Mouse (Mus musculus): ENCODE measurements around the gene Mapk13.
"Not testable (repeated sequence)": the region's sequence is repeated elsewhere in the genome, so short reads cannot be mapped to it uniquely, and the experiment has no call there.

Gene Mapk13

DNA sequence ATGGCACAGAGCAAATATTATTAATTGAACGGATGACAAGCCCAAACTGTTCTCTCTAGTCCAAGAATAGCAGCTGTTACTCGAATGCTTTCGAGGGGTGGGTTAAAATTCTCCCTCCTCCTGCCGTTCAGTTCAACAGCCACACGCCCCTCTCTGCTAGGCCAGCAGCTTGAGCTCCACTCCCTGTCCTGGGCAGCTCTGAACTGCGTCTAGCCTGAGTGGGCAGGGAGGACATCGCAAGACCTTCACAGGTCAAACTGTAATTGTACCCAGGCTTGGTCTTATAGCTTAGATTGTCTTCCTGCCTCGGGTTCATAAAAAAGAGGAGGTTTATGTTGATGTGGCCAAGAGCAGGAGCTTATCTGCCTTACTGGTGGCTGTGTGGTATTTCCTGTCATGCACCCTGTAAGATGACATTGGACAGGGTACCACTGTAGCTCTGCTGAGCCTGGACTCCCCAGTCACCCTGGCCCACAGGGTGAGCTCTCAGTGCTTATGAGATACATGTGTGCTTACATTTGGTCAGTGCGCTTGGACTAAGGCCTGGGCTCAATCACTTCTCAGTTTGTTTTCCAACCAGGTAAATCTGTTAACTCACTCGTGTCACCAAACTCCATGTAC is 46.4 kb downstream of the Mapk13 start:
- no peak for DNase-seq

DNA sequence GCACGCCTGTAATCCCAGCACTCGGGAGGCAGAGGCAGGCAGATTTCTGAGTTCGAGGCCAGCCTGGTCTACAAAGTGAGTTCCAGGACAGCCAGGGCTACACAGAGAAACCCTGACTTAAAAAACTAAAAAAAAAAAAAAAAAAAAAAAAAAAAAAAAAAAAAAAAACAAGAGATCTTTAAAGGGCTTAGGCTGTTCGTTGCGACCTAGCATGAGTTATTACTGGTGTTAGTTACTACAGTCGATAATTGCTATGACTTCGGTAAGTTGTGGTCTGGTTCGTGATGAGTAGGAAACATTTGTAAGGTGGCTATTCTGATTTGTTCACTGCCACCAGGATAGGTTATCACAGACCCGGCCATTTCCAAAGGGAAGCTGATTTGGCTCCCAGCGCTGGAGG is 47.2 kb downstream of the Mapk13 start:
- DNase-seq, result not testable (repeated sequence)

DNA sequence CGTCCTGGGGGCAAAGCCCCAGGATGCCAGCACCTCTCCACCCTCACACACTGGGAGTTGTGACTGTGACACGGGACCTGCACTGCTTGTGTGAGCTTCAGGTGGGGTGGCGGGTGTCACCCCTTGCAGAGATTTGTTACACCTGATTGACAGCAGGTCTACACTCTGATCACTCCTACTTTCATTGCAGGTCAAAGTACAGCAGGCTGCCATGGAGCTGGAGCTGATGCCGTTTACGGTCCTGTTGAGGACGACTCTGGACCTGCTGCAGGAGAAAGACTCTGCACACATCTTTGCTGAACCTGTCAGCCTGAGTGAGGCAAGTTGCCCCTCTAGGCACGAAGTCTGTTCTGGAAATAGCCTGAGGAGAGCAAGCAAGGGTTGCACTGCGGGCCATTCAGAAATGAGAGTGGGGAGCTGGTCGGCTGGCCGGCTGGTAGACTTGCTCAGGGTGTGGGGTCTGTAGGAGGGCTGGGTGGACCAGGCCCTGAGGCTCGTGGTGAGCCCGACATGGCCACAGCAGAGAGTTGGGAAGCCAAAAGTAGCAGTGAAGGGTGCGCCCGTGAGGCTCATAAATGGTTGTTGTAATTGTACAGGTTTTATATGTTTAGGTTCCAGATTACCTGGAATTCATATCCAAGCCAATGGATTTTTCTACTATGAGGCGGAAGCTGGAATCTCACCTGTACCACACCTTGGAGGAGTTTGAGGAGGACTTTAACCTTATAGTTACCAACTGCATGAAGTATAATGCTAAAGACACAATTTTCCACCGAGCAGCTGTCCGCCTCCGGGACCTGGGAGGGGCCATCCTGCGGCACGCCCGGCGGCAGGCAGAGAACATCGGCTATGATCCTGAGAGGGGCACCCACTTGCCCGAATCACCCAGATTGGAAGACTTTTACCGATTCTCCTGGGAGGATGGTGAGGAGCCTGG is 48.0 kb downstream of the Mapk13 start:
- no peak for DNase-seq

DNA sequence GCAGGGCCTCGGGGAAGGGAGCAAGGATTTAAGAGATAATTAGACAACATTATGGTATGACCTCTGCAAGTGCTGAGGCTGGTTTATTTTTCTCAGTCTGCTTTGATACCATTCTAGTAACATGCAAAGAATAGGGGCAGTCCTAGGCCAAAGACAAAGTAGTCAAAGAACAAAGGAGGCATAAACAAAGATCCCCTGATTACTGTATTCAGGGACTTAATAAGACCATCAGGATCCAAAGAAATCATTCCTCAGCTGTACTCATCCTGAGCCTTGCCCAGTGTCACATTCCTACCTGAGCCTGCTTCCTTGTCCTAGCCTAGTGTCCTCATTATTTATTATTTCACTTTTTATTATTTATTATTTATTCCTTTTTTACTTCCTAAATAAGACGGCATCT is 51.1 kb downstream of the Mapk13 start:
- DNase-seq, result no peak

DNA sequence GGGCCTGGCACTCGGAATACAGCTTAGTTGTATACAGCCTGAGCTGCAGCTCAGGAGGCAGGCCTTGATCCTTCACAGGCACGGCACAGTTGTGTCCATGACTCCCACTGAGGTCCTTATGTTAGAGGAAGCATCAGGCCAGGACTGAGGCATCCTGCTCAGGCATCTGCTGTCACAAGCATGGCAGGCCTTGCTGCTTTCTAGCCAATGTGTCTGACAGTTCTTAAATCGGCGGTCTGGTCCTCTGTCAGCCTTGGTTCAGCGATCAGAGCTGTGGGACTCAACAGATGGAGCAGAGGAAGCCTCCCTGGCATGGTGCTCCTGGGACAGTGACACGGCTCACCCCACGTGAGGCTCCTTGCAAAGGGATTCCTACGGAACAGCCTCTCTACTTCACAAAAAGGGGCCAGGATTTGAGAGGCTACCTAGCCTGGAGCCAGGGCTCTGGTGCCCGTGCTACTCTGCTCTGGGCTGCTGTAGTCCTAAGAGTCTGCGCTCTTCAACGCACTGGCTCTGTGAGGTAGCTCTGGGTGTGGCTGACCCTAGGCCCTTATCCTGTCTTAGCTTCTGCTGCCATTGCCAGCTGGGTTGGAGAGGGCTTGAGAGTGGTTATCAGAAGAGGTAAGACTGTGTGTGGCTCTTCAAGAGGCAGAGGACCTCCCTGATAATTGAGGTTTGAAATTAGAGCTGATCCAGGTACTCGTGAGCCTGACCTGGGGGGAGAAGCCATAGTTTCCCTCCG is 54.1 kb downstream of the Mapk13 start:
- DNase-seq, result no peak

DNA sequence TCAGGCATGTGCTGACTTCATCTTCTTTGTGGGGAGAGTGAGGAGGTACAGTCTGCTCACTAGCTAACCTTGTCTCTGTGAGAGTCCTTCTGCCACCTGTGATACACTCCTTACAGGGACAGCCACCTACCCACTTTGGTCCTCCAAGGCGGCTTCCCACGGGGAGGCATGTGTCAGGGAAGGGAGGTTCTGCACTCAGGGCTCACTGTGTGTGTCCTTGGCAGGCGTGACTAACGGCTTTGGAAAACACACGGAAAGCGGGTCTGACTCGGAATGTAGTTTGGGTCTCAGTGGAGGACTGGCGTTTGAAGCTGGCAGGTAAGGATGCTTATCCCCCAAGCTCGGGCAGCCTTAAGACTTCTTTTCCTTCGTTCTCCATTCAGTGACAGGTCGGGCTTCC is 54.7 kb downstream of the Mapk13 start:
- DNase-seq, result no peak

DNA sequence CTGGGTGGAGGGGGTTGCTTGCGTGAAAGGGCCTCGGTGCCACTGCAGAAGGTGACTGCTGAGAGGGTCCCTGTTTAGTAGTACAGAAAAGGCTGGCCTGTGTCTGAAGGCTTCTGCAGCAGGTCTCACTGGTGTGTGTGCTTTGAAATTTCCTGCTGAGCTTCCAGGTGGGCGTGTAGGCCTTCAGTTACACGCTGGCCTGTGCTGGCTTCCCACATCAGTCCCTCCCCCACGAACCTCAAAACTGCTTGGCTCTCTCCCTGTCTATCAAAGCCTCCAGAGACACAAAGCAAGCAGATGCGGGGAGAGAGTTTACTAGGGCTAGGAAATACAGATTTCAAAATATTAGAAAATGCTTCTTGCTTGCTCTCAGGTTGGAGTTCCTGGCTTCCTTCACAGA is 55.8 kb downstream of the Mapk13 start:
- no peak for DNase-seq

DNA sequence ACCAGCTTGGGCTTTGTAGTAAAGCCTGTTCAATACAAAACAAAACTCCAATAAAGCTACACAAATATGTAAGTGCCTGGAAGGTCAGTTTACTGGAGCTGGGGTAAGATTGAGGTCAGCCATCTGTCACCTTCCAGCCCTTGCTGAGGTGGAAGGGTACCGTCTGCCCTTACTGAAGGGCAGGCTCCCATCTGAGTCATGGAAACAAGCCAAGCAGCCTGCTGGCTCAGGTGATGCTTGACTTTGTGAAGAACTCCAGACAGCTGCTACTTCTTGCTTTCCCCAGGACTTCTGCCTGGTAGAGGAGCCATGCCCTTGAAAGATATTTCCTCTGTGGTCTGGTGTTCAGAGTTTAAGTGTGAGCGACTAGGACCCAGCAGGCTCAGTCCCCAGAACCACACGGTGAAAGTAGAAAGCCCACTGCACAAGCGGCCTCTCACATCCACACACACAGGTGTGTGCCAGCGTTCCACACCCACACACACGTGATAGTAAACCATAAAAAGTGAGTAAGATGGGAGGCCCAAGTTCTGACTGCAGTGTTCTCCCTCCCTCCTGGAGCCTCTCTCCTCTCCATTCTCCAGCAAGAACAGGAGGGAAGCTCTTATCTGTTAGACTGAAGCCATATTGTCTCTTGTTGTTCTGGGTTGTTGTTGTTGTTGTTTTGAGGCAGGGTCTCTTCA is 56.4 kb downstream of the Mapk13 start:
- no peak for DNase-seq

DNA sequence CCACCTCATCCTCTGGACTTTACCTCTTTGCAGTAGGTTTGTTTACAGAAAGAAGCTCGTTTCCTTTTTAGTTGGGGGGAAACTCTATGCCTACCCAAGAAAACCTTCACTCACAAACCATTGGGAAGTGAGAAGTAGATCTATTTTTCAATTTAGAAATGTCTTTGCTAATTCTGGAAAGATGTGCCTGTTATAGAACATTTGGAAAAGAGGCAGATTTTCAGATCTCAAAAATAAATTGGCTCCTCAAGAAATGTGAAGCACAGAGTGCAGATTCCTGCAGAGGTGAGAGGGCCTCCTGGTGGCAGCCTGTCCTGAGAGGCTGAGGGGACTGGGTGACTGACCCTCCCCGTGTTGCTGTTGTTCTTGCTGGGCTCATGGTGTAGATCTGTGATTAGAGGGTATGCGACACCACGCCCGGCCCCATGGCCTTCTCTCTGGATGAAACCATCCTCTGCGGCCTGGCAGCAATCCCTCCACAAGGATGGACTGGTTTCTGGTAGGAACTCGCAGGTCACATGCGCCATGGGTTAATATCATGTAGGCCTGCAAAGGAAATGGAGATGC is 58.7 kb downstream of the Mapk13 start:
- DNase-seq, result no peak

DNA sequence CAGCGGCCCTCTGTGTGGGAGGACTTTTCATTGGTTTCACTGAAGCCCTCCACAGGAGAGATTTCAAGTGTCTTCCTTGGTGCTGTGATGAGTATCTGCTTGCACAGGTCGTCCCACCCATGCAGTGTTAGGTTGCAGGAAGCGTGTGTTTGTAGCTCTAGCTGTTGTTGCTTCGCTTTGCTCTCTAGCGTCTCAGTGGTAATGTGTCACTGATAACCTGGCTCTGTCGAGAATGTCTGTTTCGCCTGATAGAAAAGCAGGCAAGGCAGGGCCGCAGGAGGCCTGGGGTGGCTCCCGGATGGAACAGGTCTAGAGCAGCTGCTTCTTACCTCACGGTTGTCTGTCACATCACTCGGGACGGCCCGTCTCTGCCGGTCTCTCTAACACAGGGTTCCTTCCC is 60.0 kb downstream of the Mapk13 start:
- no peak for DNase-seq
